Mouse (Mus musculus): Measurements from ENCODE around the gene Adam15. TPM values are rescaled to one million over a fixed set of nuclear protein-coding genes. Genes with fewer than 3 reads are reported as not detected.

The Adam15 gene
- polyA plus RNA-seq, 1 experiment = 49.6 TPM

- peaks cover 17% of the 10 kb centered on the region for H3K4me1 ChIP-seq (replicated peaks; ENCODE audit: control insufficient read depth, insufficient read depth, low read length)
- WGBS = 76% methylated on average over 10 of the region's 10 CpGs
- no peak overlapping the region for H3K4me3 ChIP-seq (ENCODE audit: control insufficient read depth, insufficient read depth, low read length)
- no peaks in the 10 kb centered on the region; the same call in 1 of the 2 replicates for H3K27me3 ChIP-seq (ENCODE audit: control insufficient read depth, insufficient read depth, low read length)
- TF ChIP-seq CTCF (IDR thresholded peaks at IDR 0.05; ENCODE audit: borderline replicate concordance, control insufficient read depth, extremely low read depth, insufficient read depth, low read length, poor library complexity) (no peak), POLR2A (IDR thresholded peaks at IDR 0.05; ENCODE audit: control insufficient read depth, extremely low read depth, insufficient read depth, low read length, poor library complexity) (no peak)
- DNase-seq = no peak
- H3K36me3 ChIP-seq (ENCODE audit: control insufficient read depth, insufficient read depth, low read length) = no peaks in the 10 kb centered on the region
- H3K27ac ChIP-seq (ENCODE audit: control insufficient read depth, insufficient read depth, low read length) = no peak overlapping the region
These were observed 2.8 kb downstream of the Adam15 start for GRCm38 (mm10) chr3:89346815-89347540.

GRCm38 (mm10) chr3:89343279-89343678 is 6.5 kb downstream of the Adam15 start:
- no peak for DNase-seq
- 92% methylated on average over 7 of the region's 7 CpGs for WGBS

GRCm38 (mm10) chr3:89341794-89342193 is 8.0 kb downstream of the Adam15 start:
- no peak for DNase-seq
- no peak overlapping the region for H3K4me3 ChIP-seq (ENCODE audit: control insufficient read depth, insufficient read depth, low read length)
- H3K27me3 ChIP-seq (ENCODE audit: control insufficient read depth, insufficient read depth, low read length) = no peaks in the 10 kb centered on the region
- H3K36me3 ChIP-seq (ENCODE audit: control insufficient read depth, insufficient read depth, low read length) = no peaks in the 10 kb centered on the region
- TF ChIP-seq POLR2A (IDR thresholded peaks at IDR 0.05; ENCODE audit: control insufficient read depth, extremely low read depth, insufficient read depth, low read length, poor library complexity) (no peak), CTCF (IDR thresholded peaks at IDR 0.05; ENCODE audit: borderline replicate concordance, control insufficient read depth, extremely low read depth, insufficient read depth, low read length, poor library complexity) (no peak)
- WGBS = 90% methylated on average over 4 of the region's 4 CpGs
- H3K4me1 ChIP-seq (replicated peaks; ENCODE audit: control insufficient read depth, insufficient read depth, low read length) = peaks cover 9% of the 10 kb centered on the region
- H3K27ac ChIP-seq (ENCODE audit: control insufficient read depth, insufficient read depth, low read length) = no peak overlapping the region

More at GRCm38 (mm10) chr3:89343279-89343678, 6.5 kb downstream of the Adam15 start:
- peaks cover under 1% of the 10 kb centered on the region for H3K4me1 ChIP-seq (replicated peaks; ENCODE audit: control insufficient read depth, insufficient read depth, low read length)
- TF ChIP-seq POLR2A (IDR thresholded peaks at IDR 0.05; ENCODE audit: control insufficient read depth, extremely low read depth, insufficient read depth, low read length, poor library complexity) = no peak
- no peak for TF ChIP-seq CTCF (IDR thresholded peaks at IDR 0.05; ENCODE audit: borderline replicate concordance, control insufficient read depth, extremely low read depth, insufficient read depth, low read length, poor library complexity)
- no peaks in the 10 kb centered on the region for H3K36me3 ChIP-seq (ENCODE audit: control insufficient read depth, insufficient read depth, low read length)
- no peaks in the 10 kb centered on the region for H3K27me3 ChIP-seq (ENCODE audit: control insufficient read depth, insufficient read depth, low read length)
- no peak overlapping the region for H3K27ac ChIP-seq (ENCODE audit: control insufficient read depth, insufficient read depth, low read length)
- H3K4me3 ChIP-seq (ENCODE audit: control insufficient read depth, insufficient read depth, low read length) = no peak overlapping the region

- no peaks in the 10 kb centered on the region for H3K36me3 ChIP-seq (ENCODE audit: control insufficient read depth, insufficient read depth, low read length)
- H3K4me1 ChIP-seq (replicated peaks; ENCODE audit: control insufficient read depth, insufficient read depth, low read length) = peaks cover 9% of the 10 kb centered on the region
- DNase-seq = peak; percentile 78
- 14% methylated on average over 11 of the region's 11 CpGs for whole genome bisulfite sequencing
- TF ChIP-seq POLR2A (IDR thresholded peaks at IDR 0.05; ENCODE audit: control insufficient read depth, extremely low read depth, insufficient read depth, low read length, poor library complexity) (no peak), CTCF (IDR thresholded peaks at IDR 0.05; ENCODE audit: borderline replicate concordance, control insufficient read depth, extremely low read depth, insufficient read depth, low read length, poor library complexity) (peak; percentile 87; the same call in 1 of the 2 replicates)
- no peak overlapping the region for H3K27ac ChIP-seq (ENCODE audit: control insufficient read depth, insufficient read depth, low read length)
- H3K27me3 ChIP-seq (ENCODE audit: control insufficient read depth, insufficient read depth, low read length) = no peaks in the 10 kb centered on the region
- H3K4me3 ChIP-seq (ENCODE audit: control insufficient read depth, insufficient read depth, low read length) = no peak overlapping the region
These were observed 9.3 kb downstream of the Adam15 start for GRCm38 (mm10) chr3:89340465-89340864.

- peaks cover 9% of the 10 kb centered on the region for H3K4me1 ChIP-seq (replicated peaks; ENCODE audit: control insufficient read depth, insufficient read depth, low read length)
- H3K4me3 ChIP-seq (ENCODE audit: control insufficient read depth, insufficient read depth, low read length) = no peak overlapping the region
- no peaks in the 10 kb centered on the region for H3K27me3 ChIP-seq (ENCODE audit: control insufficient read depth, insufficient read depth, low read length)
- WGBS = 61% methylated on average over 8 of the region's 8 CpGs
- H3K36me3 ChIP-seq (ENCODE audit: control insufficient read depth, insufficient read depth, low read length) = no peaks in the 10 kb centered on the region
- peak; percentile 69 for DNase-seq
- no peak for TF ChIP-seq POLR2A (IDR thresholded peaks at IDR 0.05; ENCODE audit: control insufficient read depth, extremely low read depth, insufficient read depth, low read length, poor library complexity)
- peak; percentile 75; the same call in 1 of the 2 replicates for TF ChIP-seq CTCF (IDR thresholded peaks at IDR 0.05; ENCODE audit: borderline replicate concordance, control insufficient read depth, extremely low read depth, insufficient read depth, low read length, poor library complexity)
- no peak overlapping the region for H3K27ac ChIP-seq (ENCODE audit: control insufficient read depth, insufficient read depth, low read length)
These were observed 10.4 kb downstream of the Adam15 start for GRCm38 (mm10) chr3:89339416-89339815.

- TF ChIP-seq CTCF (IDR thresholded peaks at IDR 0.05; ENCODE audit: borderline replicate concordance, control insufficient read depth, extremely low read depth, insufficient read depth, low read length, poor library complexity) (no peak), POLR2A (IDR thresholded peaks at IDR 0.05; ENCODE audit: control insufficient read depth, extremely low read depth, insufficient read depth, low read length, poor library complexity) (no peak)
- peak; percentile 65 for DNase-seq
- H3K27me3 ChIP-seq (ENCODE audit: control insufficient read depth, insufficient read depth, low read length) = no peaks in the 10 kb centered on the region
These were observed 11.8 kb downstream of the Adam15 start, which contains the start of gene Efna4 for GRCm38 (mm10) chr3:89337721-89338578. Efna4 (minus strand) TSS chr3:89338028.

More at GRCm38 (mm10) chr3:89337721-89338578, 11.8 kb downstream of the Adam15 start, which contains the start of gene Efna4:
- peaks cover 9% of the 10 kb centered on the region for H3K4me1 ChIP-seq (replicated peaks; ENCODE audit: control insufficient read depth, insufficient read depth, low read length)
- WGBS = 2% methylated on average over 44 of the region's 44 CpGs
- no peaks in the 10 kb centered on the region for H3K36me3 ChIP-seq (ENCODE audit: control insufficient read depth, insufficient read depth, low read length)
- H3K27ac ChIP-seq (ENCODE audit: control insufficient read depth, insufficient read depth, low read length) = no peak within 1 kb of the TSS
- H3K4me3 ChIP-seq (ENCODE audit: control insufficient read depth, insufficient read depth, low read length) = peak within 1 kb of the TSS; percentile 80

All from thymus, adult 2 months (tissue).